8 mouse cellular contexts compared by ENCODE assay signal in genomic region chr7:118102231-118102630, GRCm38 (mm10). TPM values are rescaled to one million over a fixed set of nuclear protein-coding genes. Genes with fewer than 3 reads are reported as not detected.
DNase-seq lines count a peak whose midpoint lies in the region; ATAC-seq and TF ChIP-seq lines count a peak whose summit lies in the region.

No protein-coding gene starts in this region.

- H3K9ac ChIP-seq in hindbrain, embryonic 13.5 days: no peak overlapping the region
- H3K9ac ChIP-seq in midbrain, embryonic 11.5 days (ENCODE audit: low read length): no peak overlapping the region

- H3K27me3 ChIP-seq in hindbrain, embryonic 13.5 days: no peaks in the 10 kb centered on the region
- no peaks in the 10 kb centered on the region for H3K27me3 ChIP-seq in midbrain, embryonic 11.5 days (ENCODE audit: control insufficient read depth, insufficient read depth, low read length)

- no peak overlapping the region for H3K4me2 ChIP-seq in hindbrain, embryonic 13.5 days
- no peak overlapping the region for H3K4me2 ChIP-seq in midbrain, embryonic 11.5 days

- H3K36me3 ChIP-seq in hindbrain, embryonic 13.5 days: peaks cover 20% of the 10 kb centered on the region
- no peaks in the 10 kb centered on the region; the same call in 1 of the 2 replicates for H3K36me3 ChIP-seq in midbrain, embryonic 11.5 days (ENCODE audit: control insufficient read depth, insufficient read depth, low read length)

- peak; percentile 28 for DNase-seq in gastrocnemius, adult 18-20 months (ENCODE audit: low spot score)
- DNase-seq in gastrocnemius, adult 8-10 months (ENCODE audit: low spot score in 2 of 2): no peak
- DNase-seq in right cerebral cortex, postnatal 10 days (ENCODE audit: low spot score in 2 of 2): peak; percentile 65 to 66
- no peak for DNase-seq in right cerebral cortex, postnatal 14 days
- DNase-seq in midbrain, embryonic 11.5 days (ENCODE audit: low spot score, missing footprints): peak; percentile 93
- no peak for DNase-seq in urinary bladder, postnatal 4 days (ENCODE audit: low spot score in 2 of 2)

- H3K4me1 ChIP-seq in cortical plate, adult 2 months (ENCODE audit: control insufficient read depth, insufficient read depth, low read length): peaks cover 3% of the 10 kb centered on the region; the same call in 1 of the 2 replicates
- H3K4me1 ChIP-seq in hindbrain, embryonic 13.5 days (replicated peaks): 0 out of 2 replicates have a peak, but pooled peaks cover 3% of the 10 kb centered on the region
- H3K4me1 ChIP-seq in midbrain, embryonic 11.5 days (ENCODE audit: control insufficient read depth, insufficient read depth, low read length): no peaks in the 10 kb centered on the region

- H3K9me3 ChIP-seq in hindbrain, embryonic 13.5 days: no peaks in the 10 kb centered on the region
- H3K9me3 ChIP-seq in midbrain, embryonic 11.5 days (ENCODE audit: control insufficient read depth, low read length): no peaks in the 10 kb centered on the region

- no peak for TF ChIP-seq POLR2A in cortical plate, adult 2 months (IDR thresholded peaks at IDR 0.05; ENCODE audit: extremely low read depth, insufficient read depth, low read length)

- peak; percentile 98 for TF ChIP-seq CTCF in cortical plate, adult 2 months (IDR thresholded peaks at IDR 0.05; ENCODE audit: extremely low read depth, insufficient read depth, low read length)

- WGBS in hindbrain, embryonic 13.5 days: 50% methylated on average over 4 of the region's 4 CpGs
- WGBS in midbrain, embryonic 11.5 days: 49% methylated on average over 4 of the region's 4 CpGs

- H3K27ac ChIP-seq in cortical plate, adult 2 months (ENCODE audit: insufficient read depth, low read length): no peak overlapping the region
- H3K27ac ChIP-seq in hindbrain, embryonic 13.5 days: no peak overlapping the region
- H3K27ac ChIP-seq in midbrain, embryonic 11.5 days (ENCODE audit: low read depth, low read length): no peak overlapping the region

- no peak overlapping the region for H3K4me3 ChIP-seq in cortical plate, adult 2 months (ENCODE audit: insufficient read depth, low read length)
- H3K4me3 ChIP-seq in hindbrain, embryonic 13.5 days: no peak overlapping the region
- H3K4me3 ChIP-seq in midbrain, embryonic 11.5 days (ENCODE audit: low read depth, low read length): no peak overlapping the region

- 0 out of 2 replicates have a peak, but pooled peaks have one; percentile 19 for ATAC-seq in hindbrain, embryonic 13.5 days (ENCODE audit: low FRiP score)
- ATAC-seq in midbrain, embryonic 11.5 days (ENCODE audit: low FRiP score): no peak

RNA-seq across cellular contexts. Expression of gene Rps15a, which starts 13.8 kb away (rescaled TPM):
- 100 to 1,000 TPM; 395 to 447 TPM for total RNA-seq in gastrocnemius, adult 18-20 months (2021)
- 100 to 1,000 TPM; 380 to 543 (median 432) TPM for total RNA-seq in gastrocnemius, adult 8-10 months (2022)
- 1,243 and 1,296 TPM in 2 replicates for polyA plus RNA-seq in cortical plate, adult 2 months (2012; rRNA removed)
- polyA plus RNA-seq in hindbrain, embryonic 13.5 days (2015; fragmentation: Nextera tagmentation; extraction: Ambion mirVana): 513 and 522 TPM in 2 replicates
- 586 and 691 TPM in 2 replicates for polyA plus RNA-seq in midbrain, embryonic 11.5 days (2014; fragmentation: Nextera tagmentation; extraction: Ambion mirVana)

RNA-seq across cellular contexts. Expression of gene Arl6ip1, which starts 27.2 kb away (rescaled TPM):
- total RNA-seq in gastrocnemius, adult 18-20 months (2021): 1 to 10 TPM; 7.2 to 8.2 TPM
- 10 to 100 TPM in 1 of 4 experiments, 1 to 10 TPM in 3; 7.1 to 10.1 (median 8.3) TPM for total RNA-seq in gastrocnemius, adult 8-10 months (2022)
- 271 and 278 TPM in 2 replicates for polyA plus RNA-seq in cortical plate, adult 2 months (2012; rRNA removed)
- 571 and 593 TPM in 2 replicates for polyA plus RNA-seq in hindbrain, embryonic 13.5 days (2015; fragmentation: Nextera tagmentation; extraction: Ambion mirVana)
- 494 and 501 TPM in 2 replicates for polyA plus RNA-seq in midbrain, embryonic 11.5 days (2014; fragmentation: Nextera tagmentation; extraction: Ambion mirVana)

Comparison
In these comparisons a context has a peak if more than half of its experiments do, and no peak if none do; other contexts are left out.
1. DNase-seq: peak in gastrocnemius, adult 18-20 months (single experiment), right cerebral cortex, postnatal 10 days (2 of 2) and midbrain, embryonic 11.5 days (single experiment); none in gastrocnemius, adult 8-10 months (0 of 2), right cerebral cortex, postnatal 14 days (single experiment) and urinary bladder, postnatal 4 days (0 of 2).